Mouse (Mus musculus) stomach, embryonic 16.5 days (tissue): ENCODE measurements around the gene Pfdn6. TPM values are rescaled to one million over a fixed set of nuclear protein-coding genes. Genes with fewer than 3 reads are reported as not detected.
A peak's percentile ranks its signal among the peaks of the same experiment; 100 is the strongest.
"Not testable (repeated sequence)": the region's sequence is repeated elsewhere in the genome, so short reads cannot be mapped to it uniquely, and the experiment has no call there.

ENCODE experiments used
- ATAC-seq: fragments of 200-750 bp; cut with Nextera tagmentation; 2 replicates; pipeline ENCODE4 v1.8.0; 2017; ENCODE audit warnings: moderate number of reproducible peaks, moderate TSS enrichment; ENCODE audit not compliant: insufficient read depth, low FRiP score
- H3K27ac ChIP-seq: fragments of 300-500 bp; sonication (generic); 2 replicates; pipeline ENCODE4 v1.5.1; 2014; ENCODE audit warnings: low read length
- H3K27me3 ChIP-seq: fragments of 300-500 bp; sonication (generic); 2 replicates; pipeline ENCODE4 v1.6.1; 2014; ENCODE audit warnings: low read length, control low read depth, mixed read lengths; ENCODE audit not compliant: control insufficient read depth, insufficient read depth
- H3K36me3 ChIP-seq: fragments of 300-500 bp; sonication (generic); 2 replicates; pipeline ENCODE4 v1.6.1; 2014; ENCODE audit warnings: low read length; ENCODE audit not compliant: control insufficient read depth, insufficient read depth
- H3K4me1 ChIP-seq: fragments of 300-500 bp; sonication (generic); 2 replicates; pipeline ENCODE4 v1.6.1; 2014; ENCODE audit warnings: low read length, control low read depth, mixed read lengths; ENCODE audit not compliant: control insufficient read depth, insufficient read depth
- H3K4me2 ChIP-seq: fragments of 300-500 bp; sonication (generic); 2 replicates; pipeline ENCODE4 v1.6.1; 2014; ENCODE audit warnings: low read depth, low read length, mixed read lengths
- H3K4me3 ChIP-seq: fragments of 300-500 bp; sonication (generic); replicated peaks from 2 replicates; pipeline ENCODE4 v1.5.1; 2014; ENCODE audit warnings: mild to moderate bottlenecking, low read length
- H3K9ac ChIP-seq: fragments of 300-500 bp; sonication (generic); 2 replicates; pipeline ENCODE4 v1.6.1; 2014; ENCODE audit warnings: low read length
- H3K9me3 ChIP-seq: fragments of 300-500 bp; sonication (generic); replicated peaks from 2 replicates; pipeline ENCODE4 v1.6.1; 2016; ENCODE audit warnings: low read length, control low read depth; ENCODE audit not compliant: control insufficient read depth
- WGBS: fragments of 180-500 bp; shearing (Covaris S2); extraction: QIAGEN DNeasy Blood & Tissue Kit; methylation state at CpG from one replicate; pipeline ENCODE4 v1.1.7; 2014; 5-methylcytosine and 5-hydroxymethylcytosine counted together
- polyA plus RNA-seq: library from polyadenylated mRNA; unstranded; fragments of >200 nt; fragmentation: Nextera tagmentation; extraction: Ambion mirVana; gene quantifications from 2 replicates; pipeline ENCODE4 v1.2.1, GENCODE M21; 2015

The Pfdn6 gene
- polyA plus RNA-seq, 1 experiment from 2014 or later = 147 TPM

DNA sequence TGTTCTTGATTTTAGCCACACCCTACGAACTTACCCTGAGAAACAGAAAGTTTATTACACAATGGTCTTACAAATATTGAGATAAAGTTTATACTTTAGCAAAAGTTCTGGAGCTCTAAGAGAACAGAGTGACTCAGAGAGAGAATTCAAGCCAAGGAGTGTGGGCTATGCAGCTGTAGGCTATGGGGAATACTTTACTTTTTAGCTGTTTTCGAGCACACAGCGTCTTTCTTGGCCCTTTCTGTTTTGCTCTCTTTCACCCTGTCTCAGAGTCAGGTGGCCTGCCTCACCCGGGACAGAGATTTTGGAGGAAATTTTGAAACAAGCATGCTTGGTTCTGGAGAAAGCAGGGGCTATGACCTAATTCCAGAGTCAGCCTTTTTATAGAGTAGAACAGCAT, 42.0 kb downstream of the Pfdn6 start:
- not testable (repeated sequence) for H3K27ac ChIP-seq, H3K9ac ChIP-seq, H3K4me2 ChIP-seq, H3K9me3 ChIP-seq, ATAC-seq, H3K27me3 ChIP-seq, H3K4me1 ChIP-seq, H3K36me3 ChIP-seq, H3K4me3 ChIP-seq
- WGBS = 68% methylated on average over 4 of the region's 4 CpGs

- no peaks in the 10 kb centered on the region for H3K9me3 ChIP-seq
- ATAC-seq = no peak
- no peak overlapping the region for H3K27ac ChIP-seq
- H3K4me1 ChIP-seq = 0 out of 2 replicates have a peak, but pooled peaks cover 7% of the 10 kb centered on the region
- H3K4me3 ChIP-seq = no peak overlapping the region
- no peaks in the 10 kb centered on the region for H3K27me3 ChIP-seq
- no peaks in the 10 kb centered on the region for H3K36me3 ChIP-seq
- no peak overlapping the region for H3K4me2 ChIP-seq
- no peak overlapping the region for H3K9ac ChIP-seq
- WGBS = 41% methylated on average over 6 of the region's 6 CpGs
Observed at GRCm38 (mm10) chr17:33897114-33897794, 42.9 kb downstream of the Pfdn6 start.

- WGBS = 62% methylated on average over 4 of the region's 4 CpGs
- H3K4me2 ChIP-seq = not testable (repeated sequence)
Observed at GRCm38 (mm10) chr17:33893011-33893410, 47.1 kb downstream of the Pfdn6 start.

GRCm38 (mm10) chr17:33892429-33892828, 47.7 kb downstream of the Pfdn6 start:
- no peaks in the 10 kb centered on the region for H3K9me3 ChIP-seq
- peak overlapping the region; percentile 52 for H3K27ac ChIP-seq
- 24% methylated on average over 7 of the region's 7 CpGs for WGBS
- ATAC-seq = no peak
- peaks cover 14% of the 10 kb centered on the region for H3K4me1 ChIP-seq
- no peak overlapping the region for H3K4me2 ChIP-seq
- H3K9ac ChIP-seq = no peak overlapping the region
- no peaks in the 10 kb centered on the region for H3K27me3 ChIP-seq
- H3K4me3 ChIP-seq = no peak overlapping the region
- no peaks in the 10 kb centered on the region for H3K36me3 ChIP-seq

More at GRCm38 (mm10) chr17:33893011-33893410, 47.1 kb downstream of the Pfdn6 start:
- H3K36me3 ChIP-seq, H3K9ac ChIP-seq, ATAC-seq, H3K27me3 ChIP-seq, H3K4me3 ChIP-seq, H3K9me3 ChIP-seq, H3K27ac ChIP-seq: not testable (repeated sequence)
- peaks cover 11% of the 10 kb centered on the region for H3K4me1 ChIP-seq

- not testable (repeated sequence) for ATAC-seq, H3K9ac ChIP-seq, H3K27ac ChIP-seq, H3K36me3 ChIP-seq, H3K4me2 ChIP-seq, H3K4me3 ChIP-seq, H3K9me3 ChIP-seq, H3K27me3 ChIP-seq
- 63% methylated on average over 6 of the region's 6 CpGs for WGBS
- peaks cover 14% of the 10 kb centered on the region for H3K4me1 ChIP-seq
Observed at GRCm38 (mm10) chr17:33891892-33892291, 48.3 kb downstream of the Pfdn6 start.

- ATAC-seq = no peak
- peaks cover 14% of the 10 kb centered on the region for H3K4me1 ChIP-seq
- no peak overlapping the region for H3K27ac ChIP-seq
- H3K27me3 ChIP-seq = no peaks in the 10 kb centered on the region
- WGBS = 55% methylated on average over 2 of the region's 2 CpGs
- H3K9me3 ChIP-seq = no peaks in the 10 kb centered on the region
- H3K4me2 ChIP-seq = no peak overlapping the region
- H3K9ac ChIP-seq = no peak overlapping the region
- H3K36me3 ChIP-seq = no peaks in the 10 kb centered on the region
- no peak overlapping the region for H3K4me3 ChIP-seq
Observed at GRCm38 (mm10) chr17:33891357-33891756, 48.8 kb downstream of the Pfdn6 start.

- Histone ChIP-seq H3K4me3 (peak within 1 kb of the TSS; percentile 65), H3K4me2 (peak within 1 kb of the TSS; percentile 65), H3K9me3 (no peaks in the 10 kb centered on the region), H3K27me3 (no peaks in the 10 kb centered on the region), H3K36me3 (no peaks in the 10 kb centered on the region), H3K4me1 (peaks cover 14% of the 10 kb centered on the region), H3K27ac (no peak within 1 kb of the TSS; the same call in 1 of the 2 replicates), H3K9ac (peak within 1 kb of the TSS; percentile 80)
- ATAC-seq = peak; percentile 99
- 0% methylated on average over 49 of the region's 49 CpGs for WGBS
Observed at GRCm38 (mm10) chr17:33890533-33891059, 49.5 kb downstream of the Pfdn6 start, which contains the start of gene Kifc1. Kifc1 (minus strand) TSS chr17:33890661.

- H3K9ac ChIP-seq = peak overlapping the region; percentile 80
- peak; percentile 3 for ATAC-seq
- peak overlapping the region; percentile 65 for H3K4me3 ChIP-seq
- under 1% methylated on average over 44 of the region's 44 CpGs for WGBS
- not testable (repeated sequence) for H3K27ac ChIP-seq, H3K36me3 ChIP-seq, H3K9me3 ChIP-seq, H3K27me3 ChIP-seq
- peaks cover 14% of the 10 kb centered on the region for H3K4me1 ChIP-seq
- H3K4me2 ChIP-seq = peak overlapping the region; percentile 65
Observed at GRCm38 (mm10) chr17:33889941-33890532, 50.1 kb downstream of the Pfdn6 start.
